Mouse (Mus musculus): ENCODE data around the gene Mycl. TPM values are rescaled to one million over a fixed set of nuclear protein-coding genes. Genes with fewer than 3 reads are reported as not detected.
"Not testable (repeated sequence)": the region's sequence is repeated elsewhere in the genome, so short reads cannot be mapped to it uniquely, and the experiment has no call there.

The Mycl gene
- polyA plus RNA-seq, 1 experiment = 1.6 TPM

- TF ChIP-seq CTCF (conservative IDR thresholded peaks at IDR 0.05; ENCODE audit: insufficient read depth, insufficient read length, low read depth, low read length) = 0 out of 2 replicates have a peak, but pooled peaks have one; percentile 15
- WGBS = 68% methylated on average over 3 of the region's 3 CpGs
- H3K27me3 ChIP-seq (replicated peaks; ENCODE audit: control insufficient read depth, insufficient read depth, low read length); H3K4me1 ChIP-seq (ENCODE audit: control insufficient read depth, insufficient read depth, low read length); H3K27ac ChIP-seq (ENCODE audit: insufficient read depth, low read depth, low read length); H3K4me3 ChIP-seq (ENCODE audit: insufficient read depth, low read depth, low read length); H3K36me3 ChIP-seq (ENCODE audit: control insufficient read depth, insufficient read depth, low read length): not testable (repeated sequence)
- peak; percentile 20 for DNase-seq
Measured at GRCm38 (mm10) chr4:122988004-122988403, 7.4 kb upstream of the Mycl start.

GRCm38 (mm10) chr4:122991177-122991576, 4.3 kb upstream of the Mycl start:
- H3K27me3 ChIP-seq (replicated peaks; ENCODE audit: control insufficient read depth, insufficient read depth, low read length) = no peaks in the 10 kb centered on the region
- no peaks in the 10 kb centered on the region for H3K36me3 ChIP-seq (ENCODE audit: control insufficient read depth, insufficient read depth, low read length)
- H3K4me3 ChIP-seq (ENCODE audit: insufficient read depth, low read depth, low read length) = no peak overlapping the region
- TF ChIP-seq CTCF (conservative IDR thresholded peaks at IDR 0.05; ENCODE audit: insufficient read depth, insufficient read length, low read depth, low read length) (no peak), POLR2A (IDR thresholded peaks at IDR 0.05; ENCODE audit: low read depth, low read length) (no peak)
- no peak overlapping the region for H3K27ac ChIP-seq (ENCODE audit: insufficient read depth, low read depth, low read length)
- no peak for DNase-seq
- no peaks in the 10 kb centered on the region for H3K4me1 ChIP-seq (ENCODE audit: control insufficient read depth, insufficient read depth, low read length)
- 67% methylated on average over 1 of the region's 1 CpGs for WGBS

GRCm38 (mm10) chr4:122992276-122992675, 3.2 kb upstream of the Mycl start:
- 38% methylated on average over 3 of the region's 3 CpGs for WGBS
- H3K27ac ChIP-seq (ENCODE audit: insufficient read depth, low read depth, low read length) = no peak overlapping the region
- peak; percentile 77 for DNase-seq
- no peaks in the 10 kb centered on the region for H3K27me3 ChIP-seq (replicated peaks; ENCODE audit: control insufficient read depth, insufficient read depth, low read length)
- no peak overlapping the region for H3K4me3 ChIP-seq (ENCODE audit: insufficient read depth, low read depth, low read length)
- no peak for TF ChIP-seq CTCF (conservative IDR thresholded peaks at IDR 0.05; ENCODE audit: insufficient read depth, insufficient read length, low read depth, low read length)
- TF ChIP-seq POLR2A (IDR thresholded peaks at IDR 0.05; ENCODE audit: low read depth, low read length) = no peak
- H3K36me3 ChIP-seq (ENCODE audit: control insufficient read depth, insufficient read depth, low read length) = no peaks in the 10 kb centered on the region
- H3K4me1 ChIP-seq (ENCODE audit: control insufficient read depth, insufficient read depth, low read length) = no peaks in the 10 kb centered on the region

- no peak overlapping the region for H3K27ac ChIP-seq (ENCODE audit: insufficient read depth, low read depth, low read length)
- no peaks in the 10 kb centered on the region for H3K27me3 ChIP-seq (replicated peaks; ENCODE audit: control insufficient read depth, insufficient read depth, low read length)
- H3K4me1 ChIP-seq (ENCODE audit: control insufficient read depth, insufficient read depth, low read length) = no peaks in the 10 kb centered on the region
- peak overlapping the region; percentile 62 for H3K4me3 ChIP-seq (ENCODE audit: insufficient read depth, low read depth, low read length)
- peak; percentile 57 for DNase-seq
- under 1% methylated on average over 32 of the region's 32 CpGs for WGBS
- TF ChIP-seq CTCF (conservative IDR thresholded peaks at IDR 0.05; ENCODE audit: insufficient read depth, insufficient read length, low read depth, low read length) = no peak
- TF ChIP-seq POLR2A (IDR thresholded peaks at IDR 0.05; ENCODE audit: low read depth, low read length) = no peak
- no peaks in the 10 kb centered on the region for H3K36me3 ChIP-seq (ENCODE audit: control insufficient read depth, insufficient read depth, low read length)
Measured at GRCm38 (mm10) chr4:122996221-122996617, 767 bp downstream of the Mycl start.

- DNase-seq = peak; percentile 18
- H3K27ac ChIP-seq (ENCODE audit: insufficient read depth, low read depth, low read length) = no peak overlapping the region
- peak overlapping the region; percentile 62 for H3K4me3 ChIP-seq (ENCODE audit: insufficient read depth, low read depth, low read length)
- H3K27me3 ChIP-seq (replicated peaks; ENCODE audit: control insufficient read depth, insufficient read depth, low read length) = no peaks in the 10 kb centered on the region
- H3K4me1 ChIP-seq (ENCODE audit: control insufficient read depth, insufficient read depth, low read length) = no peaks in the 10 kb centered on the region
- WGBS = 2% methylated on average over 47 of the region's 47 CpGs
- no peaks in the 10 kb centered on the region for H3K36me3 ChIP-seq (ENCODE audit: control insufficient read depth, insufficient read depth, low read length)
- 0 out of 2 replicates have a peak, but pooled peaks have one; percentile 8 for TF ChIP-seq CTCF (conservative IDR thresholded peaks at IDR 0.05; ENCODE audit: insufficient read depth, insufficient read length, low read depth, low read length)
- no peak for TF ChIP-seq POLR2A (IDR thresholded peaks at IDR 0.05; ENCODE audit: low read depth, low read length)
Measured at GRCm38 (mm10) chr4:122996618-122997381, 1.3 kb downstream of the Mycl start.

GRCm38 (mm10) chr4:122998537-122999262, 3.2 kb downstream of the Mycl start:
- no peaks in the 10 kb centered on the region for H3K27me3 ChIP-seq (replicated peaks; ENCODE audit: control insufficient read depth, insufficient read depth, low read length)
- H3K27ac ChIP-seq (ENCODE audit: insufficient read depth, low read depth, low read length) = no peak overlapping the region
- no peak for DNase-seq
- H3K36me3 ChIP-seq (ENCODE audit: control insufficient read depth, insufficient read depth, low read length) = no peaks in the 10 kb centered on the region
- H3K4me3 ChIP-seq (ENCODE audit: insufficient read depth, low read depth, low read length) = no peak overlapping the region
- 48% methylated on average over 12 of the region's 12 CpGs for WGBS
- TF ChIP-seq CTCF (conservative IDR thresholded peaks at IDR 0.05; ENCODE audit: insufficient read depth, insufficient read length, low read depth, low read length) = no peak
- no peak for TF ChIP-seq POLR2A (IDR thresholded peaks at IDR 0.05; ENCODE audit: low read depth, low read length)
- H3K4me1 ChIP-seq (ENCODE audit: control insufficient read depth, insufficient read depth, low read length) = no peaks in the 10 kb centered on the region

GRCm38 (mm10) chr4:122999263-122999691, 3.8 kb downstream of the Mycl start:
- TF ChIP-seq CTCF (conservative IDR thresholded peaks at IDR 0.05; ENCODE audit: insufficient read depth, insufficient read length, low read depth, low read length) (no peak), POLR2A (IDR thresholded peaks at IDR 0.05; ENCODE audit: low read depth, low read length) (no peak)
- Histone ChIP-seq H3K27ac (ENCODE audit: insufficient read depth, low read depth, low read length) (no peak overlapping the region), H3K36me3 (ENCODE audit: control insufficient read depth, insufficient read depth, low read length) (no peaks in the 10 kb centered on the region), H3K27me3 (replicated peaks; ENCODE audit: control insufficient read depth, insufficient read depth, low read length) (no peaks in the 10 kb centered on the region), H3K4me3 (ENCODE audit: insufficient read depth, low read depth, low read length) (no peak overlapping the region), H3K4me1 (ENCODE audit: control insufficient read depth, insufficient read depth, low read length) (no peaks in the 10 kb centered on the region)
- no peak for DNase-seq
- WGBS = 47% methylated on average over 4 of the region's 4 CpGs
